Mouse (Mus musculus) effector memory CD4-positive, alpha-beta T cell, adult 5 months (primary cell): ENCODE measurements around the gene Uggt2. TPM values are rescaled to one million over a fixed set of nuclear protein-coding genes. Genes with fewer than 3 reads are reported as not detected.

ENCODE experiments used
- polyA plus RNA-seq: library from polyadenylated mRNA; unstranded; fragments of 100-300 nt; shearing (Covaris generic); gene quantifications from one replicate; pipeline ENCODE4 v1.2.1, GENCODE M21; 2017

Uggt2 gene
- 1.3 TPM for polyA plus RNA-seq

DNA sequence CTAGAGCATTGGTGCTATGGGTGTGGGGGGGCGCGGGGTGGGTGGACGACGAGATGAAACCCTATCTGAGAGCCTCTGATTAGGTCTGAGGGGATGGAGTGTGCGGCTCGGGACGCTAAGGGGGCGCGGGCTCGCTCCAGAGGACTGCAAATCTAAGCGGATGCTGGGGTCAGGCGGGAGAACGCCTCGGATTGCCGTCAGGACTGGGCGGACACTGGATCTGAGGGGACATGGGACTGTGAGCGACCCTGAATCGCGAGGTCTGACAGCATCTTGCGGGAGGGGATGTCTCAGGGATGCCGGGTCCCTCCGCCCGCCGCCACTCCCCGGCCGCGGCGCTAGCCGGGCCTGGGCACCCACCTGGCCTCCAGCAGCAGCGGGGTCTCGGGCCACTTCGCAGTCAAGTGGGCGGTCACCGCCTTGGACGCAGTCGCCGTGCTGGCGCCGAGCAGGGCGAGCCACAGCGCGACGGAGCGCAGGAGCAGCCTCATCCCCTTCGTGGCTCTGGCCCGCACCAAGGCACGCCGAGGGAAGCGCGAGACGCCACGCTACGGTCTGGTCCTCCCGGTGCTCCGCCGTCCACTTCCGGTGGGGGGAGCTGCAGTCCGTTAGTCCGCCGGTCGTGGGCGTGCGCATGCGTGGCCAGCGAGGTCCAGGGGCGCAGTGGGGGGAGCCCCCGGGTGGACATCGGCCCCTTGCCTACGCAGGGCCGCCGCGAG is at the start of gene Uggt2:
Gene Uggt2, minus strand, starts transcription at position 580 of the 719 bp plus-strand sequence.

DNA sequence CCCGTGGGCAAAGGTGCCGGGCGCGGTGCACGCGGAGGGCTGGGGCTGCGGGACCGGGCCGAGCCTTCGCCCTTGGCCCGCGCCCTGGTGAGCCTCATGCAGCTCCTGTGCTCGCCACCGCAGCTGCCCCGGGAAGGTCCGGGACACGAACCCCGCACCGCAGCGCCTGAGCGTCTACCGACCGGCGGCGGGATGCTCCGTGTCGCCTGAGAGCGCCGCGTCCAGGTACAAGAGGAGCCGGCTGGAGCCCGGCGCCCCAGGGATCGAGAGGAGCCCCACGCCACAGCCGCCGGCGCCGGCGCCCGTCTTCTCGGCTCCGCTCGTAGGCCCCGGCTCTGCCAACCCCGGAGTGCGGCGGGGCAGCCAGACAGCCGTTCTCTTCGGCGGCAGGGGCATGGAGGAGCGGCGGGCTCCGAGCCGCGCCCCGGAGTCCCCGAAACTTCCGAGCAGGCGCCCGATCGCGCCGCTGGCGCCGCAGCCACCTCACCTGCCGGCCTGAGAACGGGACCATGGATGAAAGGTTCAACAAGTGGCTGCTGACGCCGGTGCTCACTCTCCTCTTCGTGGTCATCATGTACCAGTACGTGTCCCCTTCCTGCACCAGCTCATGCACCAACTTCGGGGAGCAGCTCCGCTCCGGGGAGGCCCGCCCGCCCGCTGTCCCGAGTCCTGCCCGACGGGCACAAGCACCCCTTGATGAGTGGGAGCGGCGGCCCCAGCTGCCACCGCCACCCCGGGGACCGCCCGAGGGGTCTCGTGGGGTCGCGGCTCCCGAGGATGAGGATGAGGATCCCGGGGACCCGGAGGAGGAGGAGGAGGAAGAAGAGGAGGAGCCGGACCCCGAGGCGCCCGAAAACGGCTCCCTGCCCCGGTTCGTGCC is 38.9 kb upstream of the Uggt2 start, which contains the start of gene Hs6st3:
Gene Hs6st3, plus strand, starts transcription at position 436 of the 880 bp plus-strand sequence.

DNA sequence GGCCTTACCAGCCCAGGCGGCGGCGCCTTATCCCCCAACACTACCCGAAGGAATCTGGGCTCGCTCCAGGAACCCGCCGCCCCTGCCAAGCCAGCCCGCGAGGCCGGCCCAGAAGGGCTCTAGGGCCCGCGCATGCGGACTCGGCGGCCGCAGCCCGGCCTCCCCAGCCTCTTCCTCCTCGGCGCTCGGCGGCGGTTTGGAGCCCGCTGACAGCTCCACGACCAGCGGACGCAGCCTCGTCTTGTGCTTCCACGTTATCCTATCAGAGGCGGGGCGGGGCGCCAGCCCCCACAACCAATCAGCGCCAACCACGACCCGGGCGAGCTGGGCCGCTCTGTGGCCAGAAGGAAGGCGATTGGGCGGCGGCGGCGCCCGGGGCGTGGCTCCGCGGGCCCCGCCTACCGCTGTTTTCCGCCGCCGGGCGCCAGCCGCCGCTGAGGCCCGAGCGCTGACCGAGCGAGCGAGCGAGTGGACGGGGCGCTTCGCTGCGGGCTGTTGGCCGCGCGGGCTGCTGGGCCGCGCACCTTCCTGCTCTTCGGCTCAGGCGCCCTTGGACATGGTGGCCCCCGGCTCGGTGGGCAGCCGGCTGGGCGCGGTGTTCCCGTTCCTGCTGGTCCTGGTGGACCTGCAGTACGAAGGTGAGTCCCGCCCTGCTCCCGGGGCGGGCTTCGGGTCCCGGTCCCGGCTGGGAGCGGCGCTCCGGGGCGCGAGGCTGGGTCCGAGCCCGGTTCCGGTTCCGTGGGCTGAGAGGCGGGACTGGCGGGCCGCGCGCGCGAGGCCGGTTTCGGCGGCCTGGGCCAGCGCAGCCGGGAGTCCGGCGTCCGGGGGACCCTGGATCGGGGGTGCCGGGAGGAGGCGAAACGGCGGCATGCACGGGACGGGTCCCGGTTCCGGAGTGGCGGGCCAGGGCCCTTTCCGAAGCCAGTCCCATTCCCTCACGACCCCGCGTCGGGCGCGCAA is 161.4 kb downstream of the Uggt2 start, which contains the start of gene Dnajc3:
Gene Dnajc3, plus strand, starts transcription at position 444 of the 960 bp plus-strand sequence.

Other genes starting within 250 kb of the Uggt2 start
- 20.1 TPM for gene Dzip1, start 174.0 kb downstream of the Uggt2 start, polyA plus RNA-seq
- 72.5 TPM for gene Dnajc3, start 161.5 kb downstream of the Uggt2 start, polyA plus RNA-seq
- not detected for gene Hs6st3, start 38.9 kb upstream of the Uggt2 start, polyA plus RNA-seq